Mouse (Mus musculus) midbrain, postnatal 0 days (tissue): ENCODE results near the gene Dapk1. TPM values are rescaled to one million over a fixed set of nuclear protein-coding genes. Genes with fewer than 3 reads are reported as not detected.

Source experiments
- ATAC-seq: fragments of 200-750 bp; cut with Nextera tagmentation; 2 replicates; pipeline ENCODE4 v1.8.0; 2017; ENCODE audit warnings: moderate number of reproducible peaks, mild to moderate bottlenecking, moderate TSS enrichment, moderate library complexity; ENCODE audit not compliant: low FRiP score
- DNase-seq: peaks from one replicate; pipeline ENCODE4 v3.0.0-alpha.2; 2015; ENCODE audit warnings: low spot score
- H3K27ac ChIP-seq: fragments of 300-500 bp; sonication (generic); 2 replicates; pipeline ENCODE4 v1.5.1; 2014; ENCODE audit warnings: low read depth, mild to moderate bottlenecking, low read length, mixed read lengths
- H3K27me3 ChIP-seq: fragments of 300-500 bp; sonication (generic); 2 replicates; pipeline ENCODE4 v1.6.1; 2014; ENCODE audit warnings: low read length, control low read depth, mixed read lengths; ENCODE audit not compliant: insufficient read depth
- H3K36me3 ChIP-seq: fragments of 300-500 bp; sonication (generic); 2 replicates; pipeline ENCODE4 v1.6.1; 2014; ENCODE audit warnings: low read length, control low read depth, mixed read lengths; ENCODE audit not compliant: insufficient read depth
- H3K4me1 ChIP-seq: fragments of 300-500 bp; sonication (generic); 2 replicates; pipeline ENCODE4 v1.6.1; 2014; ENCODE audit warnings: mild to moderate bottlenecking, control low read depth, antibody characterized with exemption, low read length, mixed read lengths; ENCODE audit not compliant: insufficient read depth
- H3K4me2 ChIP-seq: fragments of 300-500 bp; sonication (generic); 2 replicates; pipeline ENCODE4 v1.6.1; 2014; ENCODE audit warnings: low read depth, mild to moderate bottlenecking, low read length, mixed read lengths; ENCODE audit not compliant: poor library complexity, severe bottlenecking
- H3K4me3 ChIP-seq: fragments of 300-500 bp; sonication (generic); 2 replicates; pipeline ENCODE4 v1.5.1; 2014; ENCODE audit warnings: low read depth, mild to moderate bottlenecking, low read length, moderate library complexity
- H3K9ac ChIP-seq: fragments of 300-500 bp; sonication (generic); replicated peaks from 2 replicates; pipeline ENCODE4 v1.6.1; 2014; ENCODE audit warnings: mild to moderate bottlenecking, low read length, moderate library complexity, mixed read lengths; ENCODE audit not compliant: poor library complexity, severe bottlenecking
- H3K9me3 ChIP-seq: fragments of 300-500 bp; sonication (generic); 2 replicates; pipeline ENCODE4 v1.6.1; 2016; ENCODE audit warnings: low read length, control low read depth
- CTCF ChIP-seq: IDR thresholded peaks from 2 replicates; pipeline ENCODE4 v1.5.1; 2016; ENCODE audit warnings: antibody characterized with exemption, mild to moderate bottlenecking
- WGBS: fragments of 180-500 bp; shearing (Covaris S2); extraction: QIAGEN DNeasy Blood & Tissue Kit; methylation state at CpG from one replicate; pipeline ENCODE4 v1.1.7; 2014; 5-methylcytosine and 5-hydroxymethylcytosine counted together
- polyA plus RNA-seq: library from polyadenylated mRNA; unstranded; fragments of >200 nt; fragmentation: Nextera tagmentation; extraction: Ambion mirVana; gene quantifications from 2 replicates; pipeline ENCODE4 v1.2.1, GENCODE M21; 2015
- total RNA-seq: library from RNA; depleted of rRNA; stranded (reverse); fragments of >200 nt; gene quantifications from 2 replicates; pipeline ENCODE4 v1.2.3, GENCODE M21; 2014

The Dapk1 gene
- total and polyA plus RNA-seq, 2 experiments from 2014 or later = 27.6 to 68.9 TPM

DNA sequence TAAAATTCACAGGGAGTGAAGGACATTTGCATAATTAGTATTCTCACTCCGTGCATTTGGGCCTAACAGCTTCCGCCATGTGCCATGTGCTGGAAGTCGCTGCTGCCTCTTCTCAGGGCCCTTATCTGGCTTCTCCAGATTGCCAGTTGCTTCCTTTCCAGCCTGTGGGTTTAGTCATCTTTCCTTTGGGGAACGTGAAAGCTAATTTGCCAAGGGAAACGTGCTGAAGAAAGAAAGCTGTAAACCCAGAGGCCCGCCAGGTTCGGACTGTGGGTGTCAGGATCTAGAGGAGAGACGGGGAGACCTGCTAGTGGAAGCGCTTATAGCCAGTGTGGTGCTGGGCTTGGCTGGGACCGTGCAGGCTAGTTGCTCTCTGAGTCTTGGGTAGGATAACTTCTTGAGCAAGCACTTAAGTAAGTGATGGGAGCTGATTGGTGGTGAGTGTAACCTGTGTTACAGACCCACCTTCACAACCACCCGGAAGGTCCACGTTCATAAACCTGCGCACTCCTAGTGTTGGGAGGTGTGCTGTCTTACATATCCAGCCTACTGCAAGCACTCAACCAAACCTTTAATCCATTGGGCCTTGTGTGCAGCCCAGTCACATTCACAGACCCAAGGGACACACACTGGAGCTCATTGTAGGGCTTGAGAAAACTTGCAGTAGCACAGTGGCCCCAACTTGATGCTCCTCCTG, 141.8 kb downstream of the Dapk1 start:
- no peaks in the 10 kb centered on the region for H3K9me3 ChIP-seq
- peaks cover 40% of the 10 kb centered on the region for H3K36me3 ChIP-seq
- H3K4me3 ChIP-seq = no peak overlapping the region
- H3K4me1 ChIP-seq = no peaks in the 10 kb centered on the region
- no peaks in the 10 kb centered on the region for H3K27me3 ChIP-seq
- H3K9ac ChIP-seq = no peak overlapping the region
- H3K4me2 ChIP-seq = no peak overlapping the region
- 58% methylated on average over 13 of the region's 13 CpGs for WGBS
- H3K27ac ChIP-seq = no peak overlapping the region
- ATAC-seq (0 out of 2 replicates have a peak, but pooled peaks have one; percentile 7), DNase-seq (no peak)
- no peak for TF ChIP-seq CTCF

DNA sequence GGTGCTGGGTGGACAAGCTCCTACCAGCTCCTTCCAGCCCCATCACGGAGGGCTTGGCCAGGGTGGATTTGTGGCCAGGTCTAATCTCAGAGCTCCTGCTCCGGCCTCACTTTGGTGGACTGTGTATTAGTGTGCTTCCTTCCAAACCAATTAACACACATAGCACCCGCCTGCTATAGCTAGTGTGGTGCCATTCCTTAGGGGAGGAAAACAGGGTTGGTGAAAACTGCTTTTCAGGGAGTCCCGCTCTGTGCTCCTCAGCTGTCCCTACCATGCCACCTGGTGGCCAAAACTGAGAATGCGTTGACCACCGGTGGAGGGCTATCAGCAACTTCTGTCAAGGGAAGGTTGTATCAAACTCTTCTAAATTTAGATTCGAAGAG, 142.3 kb downstream of the Dapk1 start:
- H3K4me1 ChIP-seq = no peaks in the 10 kb centered on the region
- H3K9ac ChIP-seq = no peak overlapping the region
- no peak overlapping the region for H3K4me3 ChIP-seq
- ATAC-seq = peak; percentile 70
- 32% methylated on average over 7 of the region's 7 CpGs for WGBS
- DNase-seq = peak; percentile 79
- peak; percentile 95 for TF ChIP-seq CTCF
- no peaks in the 10 kb centered on the region for H3K27me3 ChIP-seq
- no peak overlapping the region for H3K27ac ChIP-seq
- H3K36me3 ChIP-seq = peaks cover 45% of the 10 kb centered on the region
- H3K4me2 ChIP-seq = no peak overlapping the region
- H3K9me3 ChIP-seq = no peaks in the 10 kb centered on the region

GRCm38 (mm10) chr13:60744736-60745135, 143.0 kb downstream of the Dapk1 start:
- DNase-seq (no peak), ATAC-seq (no peak)
- no peak overlapping the region for H3K4me3 ChIP-seq
- H3K4me2 ChIP-seq = no peak overlapping the region
- H3K27me3 ChIP-seq = no peaks in the 10 kb centered on the region
- H3K36me3 ChIP-seq = peaks cover 45% of the 10 kb centered on the region
- 96% methylated on average over 3 of the region's 3 CpGs for WGBS
- H3K4me1 ChIP-seq = no peaks in the 10 kb centered on the region
- TF ChIP-seq CTCF = no peak
- H3K9me3 ChIP-seq = no peaks in the 10 kb centered on the region
- H3K27ac ChIP-seq = no peak overlapping the region
- H3K9ac ChIP-seq = no peak overlapping the region

- ATAC-seq = no peak
- 89% methylated on average over 12 of the region's 12 CpGs for WGBS
- Histone ChIP-seq H3K4me2 (no peak overlapping the region), H3K27ac (no peak overlapping the region), H3K27me3 (no peaks in the 10 kb centered on the region), H3K9ac (no peak overlapping the region), H3K9me3 (no peaks in the 10 kb centered on the region), H3K4me3 (no peak overlapping the region), H3K4me1 (no peaks in the 10 kb centered on the region), H3K36me3 (peaks cover 44% of the 10 kb centered on the region)
- TF ChIP-seq CTCF = no peak
- no peak for DNase-seq
These were observed 143.6 kb downstream of the Dapk1 start for GRCm38 (mm10) chr13:60745358-60745757.

GRCm38 (mm10) chr13:60746271-60746670, 144.5 kb downstream of the Dapk1 start:
- Histone ChIP-seq H3K36me3 (peaks cover 47% of the 10 kb centered on the region), H3K9ac (no peak overlapping the region), H3K4me2 (no peak overlapping the region), H3K9me3 (no peaks in the 10 kb centered on the region), H3K4me1 (no peaks in the 10 kb centered on the region), H3K27me3 (no peaks in the 10 kb centered on the region), H3K4me3 (no peak overlapping the region), H3K27ac (no peak overlapping the region)
- TF ChIP-seq CTCF = peak; percentile 90
- ATAC-seq (no peak), DNase-seq (peak; percentile 53)
- WGBS = 48% methylated on average over 1 of the region's 1 CpGs

- Histone ChIP-seq H3K4me3 (no peak overlapping the region), H3K36me3 (peaks cover 48% of the 10 kb centered on the region), H3K9ac (no peak overlapping the region), H3K9me3 (no peaks in the 10 kb centered on the region), H3K4me1 (no peaks in the 10 kb centered on the region), H3K27me3 (no peaks in the 10 kb centered on the region), H3K27ac (no peak overlapping the region), H3K4me2 (no peak overlapping the region)
- 81% methylated on average over 1 of the region's 1 CpGs for WGBS
- peak; percentile 55 for TF ChIP-seq CTCF
- ATAC-seq = no peak
- no peak for DNase-seq
These were observed 145.5 kb downstream of the Dapk1 start for GRCm38 (mm10) chr13:60747201-60747600.
